Mouse (Mus musculus) CH12.LX (cell line): ENCODE data around the gene Smarcad1. TPM values are rescaled to one million over a fixed set of nuclear protein-coding genes. Genes with fewer than 3 reads are reported as not detected.
A peak's percentile ranks its signal among the peaks of the same experiment; 100 is the strongest.
"Not testable (repeated sequence)": the region's sequence is repeated elsewhere in the genome, so short reads cannot be mapped to it uniquely, and the experiment has no call there.

ENCODE experiments used
- DNase-seq: peaks from one replicate; pipeline ENCODE4 v3.0.0-alpha.2; 2013; ENCODE audit errors: extremely low read depth
- H3K27ac ChIP-seq: 2 replicates; pipeline ENCODE4 v1.5.1; 2012; ENCODE audit warnings: low read depth, mild to moderate bottlenecking, control low read depth, moderate library complexity; ENCODE audit not compliant: insufficient read depth
- H3K27me3 ChIP-seq: replicated peaks from 2 replicates; pipeline ENCODE3; 2012; ENCODE audit warnings: inconsistent platforms
- H3K36me3 ChIP-seq, 2 experiments: replicated peaks in 1 of 2; 2 replicates each; pipeline versions ENCODE3 to v1.6.1; 2012; ENCODE audit warnings: inconsistent platforms in 1 of 2, low read length in 1 of 2, mild to moderate bottlenecking in 1 of 2, mixed read lengths in 1 of 2, moderate library complexity in 1 of 2; ENCODE audit not compliant: control insufficient read depth in 1 of 2, insufficient read depth in 1 of 2
- H3K4me1 ChIP-seq, 2 experiments: 2 replicates each; pipeline ENCODE4 v1.6.1; 2012; ENCODE audit warnings: inconsistent platforms in 1 of 2, moderate library complexity in 1 of 2; ENCODE audit not compliant: insufficient read depth in 2 of 2, control insufficient read depth in 1 of 2
- H3K4me2 ChIP-seq: 2 replicates; pipeline ENCODE4 v1.6.1; 2012; ENCODE audit warnings: low read depth, mild to moderate bottlenecking, control low read depth; ENCODE audit not compliant: poor library complexity, insufficient read depth, severe bottlenecking
- H3K4me3 ChIP-seq, 3 experiments: fragments of 150-350 bp in 1 of 3; sonication (generic) in 1 of 3; replicated peaks in 1 of 3; 2 replicates each; pipeline versions ENCODE3 to v1.5.1; 2011 to 2012; ENCODE audit warnings: low read depth in 2 of 3, low read length in 2 of 3, mild to moderate bottlenecking in 2 of 3, moderate library complexity in 2 of 3, control low read depth in 1 of 3, improper control_type of control experiment in 1 of 3, inconsistent platforms in 1 of 3, mixed read lengths in 1 of 3; ENCODE audit not compliant: poor library complexity in 1 of 3
- H3K79me2 ChIP-seq: replicated peaks from 2 replicates; pipeline ENCODE4 v1.6.1; 2012; ENCODE audit warnings: mild to moderate bottlenecking, moderate library complexity; ENCODE audit not compliant: control insufficient read depth, poor library complexity, insufficient read depth, severe bottlenecking; ENCODE audit errors: extremely low read depth
- H3K9ac ChIP-seq: 2 replicates; pipeline ENCODE4 v1.6.1; 2012; ENCODE audit warnings: low read depth, mild to moderate bottlenecking, control low read depth, moderate library complexity; ENCODE audit not compliant: insufficient read depth
- H3K9me3 ChIP-seq: replicated peaks from 2 replicates; pipeline ENCODE3; 2012; ENCODE audit warnings: low read length, inconsistent platforms, mixed read lengths
- CTCF ChIP-seq, 2 experiments: IDR thresholded peaks in 1 of 2; conservative IDR thresholded peaks in 1 of 2; 2 replicates each; pipeline ENCODE4 v1.5.1; 2011 to 2012; ENCODE audit warnings: low read depth in 2 of 2, low read length in 2 of 2, improper control_type of control experiment in 1 of 2, inconsistent platforms in 1 of 2, mild to moderate bottlenecking in 1 of 2, moderate library complexity in 1 of 2
- EP300 ChIP-seq: IDR thresholded peaks from 2 replicates; pipeline ENCODE4 v1.6.1; 2011; ENCODE audit warnings: low read length, improper control_type of control experiment
- POLR2A ChIP-seq: IDR thresholded peaks from 2 replicates; pipeline ENCODE4 v1.6.1; 2011; ENCODE audit warnings: low read depth, mild to moderate bottlenecking, improper control_type of control experiment, low read length
- RAD21 ChIP-seq: IDR thresholded peaks from 2 replicates; pipeline ENCODE4 v1.6.1; 2011; ENCODE audit warnings: low read depth, mild to moderate bottlenecking, low read length, improper control_type of control experiment, moderate library complexity
- SIN3A ChIP-seq: IDR thresholded peaks from 2 replicates; pipeline ENCODE4 v1.6.1; 2012; ENCODE audit warnings: low read length, improper control_type of control experiment, inconsistent platforms
- SMC3 ChIP-seq: IDR thresholded peaks from 2 replicates; pipeline ENCODE4 v1.6.1; 2011; ENCODE audit warnings: low read depth, low read length, improper control_type of control experiment
- UBTF ChIP-seq: IDR thresholded peaks from 2 replicates; pipeline ENCODE4 v1.6.1; 2012; ENCODE audit warnings: low read depth, mild to moderate bottlenecking, inconsistent platforms, low read length, improper control_type of control experiment, moderate library complexity
- ZKSCAN1 ChIP-seq: IDR thresholded peaks from 2 replicates; pipeline ENCODE4 v1.6.1; 2012; ENCODE audit warnings: low read depth, inconsistent platforms, low read length, improper control_type of control experiment, borderline replicate concordance
- dilution Hi-C: fragments of 300-500 bp; cut with MboI; formaldehyde crosslinking; loops from 2 replicates; pipeline ENCODE4 v1.14.3; 2020; ENCODE audit warnings: low sequenced_read_pairs; ENCODE audit not compliant: extremely low pct_unique_long_range_greater_than_20kb, extremely low pct_ligation_motif_present
- in situ Hi-C: fragments of 300-500 bp; cut with MboI; formaldehyde crosslinking; loops from 3 replicates; pipeline ENCODE4 v1.14.3; 2019; ENCODE audit warnings: low sequenced_read_pairs, low pct_ligation_motif_present, low pct_unique_long_range_greater_than_20kb, mixed read lengths
- polyA plus RNA-seq: library from polyadenylated mRNA; unstranded; fragments of >175 nt; gene quantifications from 2 replicates; pipeline ENCODE4 v1.2.1, GENCODE M21; 2012; ENCODE audit warnings: low read depth; ENCODE audit not compliant: insufficient read length
- total RNA-seq, 2 experiments: library from RNA; depleted of rRNA; stranded (reverse); fragments of 300-350 nt in 1 of 2; fragments of >200 nt in 1 of 2; gene quantifications; 2 replicates each; pipeline ENCODE4 v1.2.3; 2012 to 2014

The Smarcad1 gene
- total and polyA plus RNA-seq, 3 experiments, result 30.2 to 57.4 (median 43.9) TPM

DNA sequence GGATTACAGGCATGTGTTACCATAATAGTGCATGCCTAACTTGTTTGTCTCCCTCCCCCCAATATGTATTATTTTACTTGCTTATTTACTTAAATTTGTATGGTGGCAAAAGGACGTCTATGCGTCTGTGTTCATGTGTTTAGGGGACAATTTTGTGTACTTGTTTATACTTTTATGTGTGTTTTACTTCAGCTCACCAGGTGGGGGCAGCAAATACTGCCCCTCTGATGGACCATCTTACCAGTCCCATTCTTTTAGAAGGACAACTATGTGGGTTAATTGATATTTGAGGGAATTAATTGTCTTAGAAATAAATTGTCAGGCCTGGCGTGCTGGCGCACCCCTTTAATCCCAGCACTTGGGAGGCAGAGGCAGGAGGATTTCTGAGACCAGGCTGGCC, 6.7 kb downstream of the Smarcad1 start:
- no peak for TF ChIP-seq POLR2A
- no peak for TF ChIP-seq SMC3
- peak in 1 of 2 experiments; percentile 44; a peak in 3 of 4 replicates for TF ChIP-seq CTCF (conservative IDR thresholded peaks at IDR 0.05 in 1 of 2, IDR thresholded peaks at IDR 0.05 in 1 of 2; ENCODE audit: low read depth in 2 of 2, low read length in 2 of 2)
- no peak for TF ChIP-seq EP300
- no peak for TF ChIP-seq ZKSCAN1
- peak; percentile 10 for TF ChIP-seq RAD21
- Histone ChIP-seq H3K27me3 (no peaks in the 10 kb centered on the region), H3K79me2 (peaks cover 3% of the 10 kb centered on the region), H3K4me2 (no peak overlapping the region), H3K9me3 (peaks cover 3% of the 10 kb centered on the region), H3K27ac (no peak overlapping the region), H3K4me3 (no peak overlapping the region), H3K36me3 (peaks cover 38 to 74% of the 10 kb centered on the region in 2 experiments), H3K9ac (no peak overlapping the region), H3K4me1 (peaks cover 0 to under 1% of the 10 kb centered on the region in 2 experiments; a peak in 1 of 4 replicates)
- in situ Hi-C loops, result no loop called here
- no peak for DNase-seq
- dilution Hi-C loops, result no loop called here

- H3K27me3 ChIP-seq, result no peaks in the 10 kb centered on the region
Observed at GRCm38 (mm10) chr6:65056620-65057019, 14.2 kb downstream of the Smarcad1 start.

DNA sequence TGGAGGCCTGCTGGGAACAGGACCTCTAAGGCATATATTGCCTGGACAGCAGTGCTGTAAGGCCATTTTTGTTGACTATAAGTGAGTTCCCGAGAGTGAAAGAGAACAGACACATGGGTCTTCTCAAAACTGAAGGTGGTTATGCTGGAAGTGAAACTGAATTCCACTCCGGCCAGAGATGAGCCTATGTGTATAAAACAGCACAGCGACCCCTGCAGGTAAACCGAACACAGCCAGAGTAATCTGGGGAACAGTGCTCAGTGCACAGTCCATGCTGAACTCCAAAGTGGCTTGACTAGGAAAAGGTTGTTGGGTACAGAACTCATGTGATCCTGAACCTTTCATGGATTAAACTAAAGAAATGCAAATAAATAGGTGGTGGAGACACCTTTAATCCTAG, 14.8 kb downstream of the Smarcad1 start:
- not testable (repeated sequence) for H3K4me2 ChIP-seq, H3K9ac ChIP-seq
- H3K4me1 ChIP-seq, result peaks cover 2 to 12% of the 10 kb centered on the region in 2 experiments; a peak in 3 of 4 replicates
- H3K36me3 ChIP-seq, result peaks cover 47 to 68% of the 10 kb centered on the region in 2 experiments
- peak in 1 of 2 experiments; percentile 8; a peak in 1 of 4 replicates for TF ChIP-seq CTCF (conservative IDR thresholded peaks at IDR 0.05 in 1 of 2, IDR thresholded peaks at IDR 0.05 in 1 of 2; ENCODE audit: low read depth in 2 of 2, low read length in 2 of 2)
- TF ChIP-seq, all 38 proteins: peak for 1; not testable (repeated sequence) for 37
- H3K27ac ChIP-seq, H3K27me3 ChIP-seq, dilution Hi-C loops, H3K9me3 ChIP-seq, in situ Hi-C loops, H3K4me3 ChIP-seq, H3K79me2 ChIP-seq: not testable (repeated sequence)
- peak; percentile 17 for DNase-seq

More at GRCm38 (mm10) chr6:65056620-65057019, 14.2 kb downstream of the Smarcad1 start:
- dilution Hi-C loops, result no loop called here
- no peak overlapping the region for H3K4me2 ChIP-seq
- H3K79me2 ChIP-seq, result peaks cover 4% of the 10 kb centered on the region; the same call in 1 of the 2 replicates
- H3K9ac ChIP-seq, result no peak overlapping the region
- no peak for TF ChIP-seq UBTF
- no peak for TF ChIP-seq POLR2A
- no peak for TF ChIP-seq SIN3A
- TF ChIP-seq, all 38 proteins: peak for 0
- Histone ChIP-seq H3K36me3 (peaks cover 49 to 70% of the 10 kb centered on the region in 2 experiments), H3K9me3 (no peaks in the 10 kb centered on the region), H3K27ac (no peak overlapping the region), H3K4me3 (no peak overlapping the region), H3K4me1 (peaks cover 2 to 11% of the 10 kb centered on the region in 2 experiments; a peak in 3 of 4 replicates)
- in situ Hi-C loops, result no loop called here
- DNase-seq, result no peak
